Mouse (Mus musculus): ENCODE results near the gene Ptpro.

The Ptpro gene

DNA sequence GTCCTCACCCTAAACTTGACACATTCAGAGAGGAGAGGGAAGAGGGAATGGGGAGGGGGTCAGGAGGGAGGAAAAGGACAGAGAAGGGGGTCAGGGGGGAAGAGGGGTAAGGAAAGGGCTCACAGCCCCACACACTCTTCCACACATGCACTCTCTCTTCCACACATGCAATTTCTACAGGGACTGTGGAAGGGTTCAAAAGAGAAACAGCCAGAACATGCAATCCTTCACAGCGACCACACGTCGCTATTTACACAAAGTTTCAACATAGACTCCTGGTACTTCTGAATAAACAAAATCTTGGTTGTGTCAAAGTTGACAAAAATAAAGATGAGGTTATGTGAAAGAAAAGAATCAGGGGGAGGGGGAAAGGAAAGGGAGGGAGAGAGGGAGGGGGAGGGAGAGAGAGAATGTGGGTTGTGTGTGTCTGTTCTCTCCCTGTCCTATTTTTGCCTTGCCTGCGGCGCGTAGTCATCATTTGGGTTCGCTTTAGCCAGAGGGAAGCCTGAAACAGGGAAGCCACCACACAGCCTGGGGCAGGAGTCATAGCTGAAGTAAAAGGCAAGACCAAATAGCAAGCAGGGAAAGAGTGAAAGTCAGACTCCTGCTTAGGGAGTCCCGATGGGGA, 245.2 kb downstream of the Ptpro start:
- DNase-seq (ENCODE audit: low read depth, low spot score): no peak

DNA sequence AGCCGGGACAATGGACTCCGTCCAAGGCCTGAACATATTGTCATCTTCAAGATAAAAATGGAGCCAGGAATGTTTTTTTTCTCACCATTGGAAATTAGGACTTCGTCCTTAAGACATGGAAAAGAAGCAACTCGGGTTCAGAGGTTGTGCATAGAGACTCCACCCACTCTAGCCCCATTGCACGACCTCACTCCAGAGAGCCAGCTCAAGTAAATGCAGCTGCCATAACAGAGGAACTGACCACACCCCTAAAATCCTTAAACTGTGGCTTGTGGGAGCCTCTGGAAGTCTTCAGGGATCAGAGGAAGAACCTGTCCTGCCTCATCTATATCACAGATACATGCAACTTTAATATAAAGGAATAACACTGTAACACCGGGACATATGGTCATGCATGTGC, 246.7 kb downstream of the Ptpro start:
- peak; percentile 22 for DNase-seq (ENCODE audit: low read depth, low spot score)

DNA sequence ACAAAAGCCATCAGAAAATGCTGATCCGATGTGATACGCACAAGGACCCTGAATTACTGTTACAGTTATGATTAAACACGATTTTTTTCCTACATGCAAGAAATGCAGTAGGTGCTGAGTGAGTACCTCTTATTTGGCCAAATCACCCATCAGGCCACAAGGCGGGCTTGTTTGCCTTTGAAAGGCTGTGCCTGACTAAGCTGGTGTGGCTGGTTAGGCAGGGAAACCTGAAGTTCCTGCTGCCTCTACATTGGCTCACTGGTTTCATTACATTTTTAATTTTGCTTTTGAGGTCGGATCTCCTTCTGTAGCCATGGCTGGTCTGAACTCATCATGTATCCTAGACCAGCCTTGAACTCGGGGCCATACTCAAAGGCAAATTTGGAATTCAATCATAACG, 250.9 kb downstream of the Ptpro start:
- DNase-seq (ENCODE audit: low read depth, low spot score): peak; percentile 19

DNA sequence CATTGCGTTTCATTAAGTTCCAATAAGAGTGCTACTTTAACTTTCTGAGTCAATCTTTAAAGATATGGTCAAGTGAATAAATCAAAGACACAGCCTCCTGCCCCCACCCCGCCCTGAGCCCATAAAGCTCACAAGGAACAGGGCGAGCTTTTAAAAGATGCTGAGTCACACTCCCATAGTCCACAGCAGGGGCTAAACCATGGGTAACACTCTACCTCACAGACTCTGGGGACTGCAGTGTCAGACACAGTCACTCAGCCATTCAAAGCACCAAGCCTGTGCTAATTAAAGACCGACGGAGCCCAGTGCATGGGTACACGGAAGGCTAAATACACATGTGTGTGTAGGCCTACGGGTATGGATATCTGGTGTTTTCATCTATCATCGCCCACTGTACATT, 251.3 kb downstream of the Ptpro start:
- peak; percentile 73 for DNase-seq (ENCODE audit: low read depth, low spot score)

DNA sequence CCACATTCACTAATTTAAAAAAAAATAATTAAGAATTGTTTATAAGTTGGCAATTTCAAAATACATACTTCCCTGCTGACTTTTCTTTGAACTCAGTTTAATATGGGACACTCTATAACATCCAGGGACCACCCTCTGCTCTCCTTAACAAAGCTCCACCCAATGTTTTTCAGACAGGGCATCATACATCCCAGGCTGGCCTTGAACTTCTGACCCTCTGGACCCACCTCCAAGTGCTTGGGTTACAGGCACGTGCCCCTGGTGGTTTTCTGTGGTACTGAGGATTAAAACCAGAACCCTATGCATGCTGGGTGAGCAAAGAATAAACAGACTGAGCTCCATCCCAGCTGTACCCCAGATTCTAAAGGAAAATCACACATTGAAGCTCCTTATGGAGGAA, 251.9 kb downstream of the Ptpro start:
- DNase-seq (ENCODE audit: low read depth, low spot score): peak; percentile 82

DNA sequence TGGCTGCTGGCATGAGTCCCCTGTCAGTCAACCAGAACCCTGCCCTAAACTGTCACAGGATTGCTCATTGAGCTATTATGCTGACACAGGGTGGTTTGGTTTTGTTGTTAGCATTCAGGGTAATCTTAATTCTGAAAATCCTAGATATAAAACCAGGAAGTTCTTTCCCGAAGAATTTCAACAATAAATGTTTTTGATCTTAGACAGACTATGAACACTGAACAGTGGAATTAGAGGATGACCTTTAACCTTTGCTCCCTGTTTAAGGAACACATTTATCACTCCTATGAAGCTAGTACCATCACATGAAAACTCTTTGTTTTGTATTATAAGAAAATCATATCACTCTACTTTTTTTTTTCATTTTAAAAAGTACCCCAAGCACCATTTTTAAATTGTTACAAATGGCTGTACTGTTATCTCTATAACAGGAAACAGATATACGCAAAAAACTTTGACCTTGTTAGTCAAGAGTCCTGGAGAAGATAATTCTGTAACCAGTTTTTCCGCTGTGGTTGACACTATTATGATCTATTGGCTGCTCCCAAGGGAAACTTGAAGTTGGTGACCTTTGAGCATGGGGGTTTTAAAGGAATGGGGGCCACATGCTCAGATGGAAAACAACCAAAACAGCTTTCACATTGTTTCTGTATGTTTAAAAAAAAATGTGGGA, 253.6 kb downstream of the Ptpro start:
- no peak for DNase-seq (ENCODE audit: low read depth, low spot score)

DNA sequence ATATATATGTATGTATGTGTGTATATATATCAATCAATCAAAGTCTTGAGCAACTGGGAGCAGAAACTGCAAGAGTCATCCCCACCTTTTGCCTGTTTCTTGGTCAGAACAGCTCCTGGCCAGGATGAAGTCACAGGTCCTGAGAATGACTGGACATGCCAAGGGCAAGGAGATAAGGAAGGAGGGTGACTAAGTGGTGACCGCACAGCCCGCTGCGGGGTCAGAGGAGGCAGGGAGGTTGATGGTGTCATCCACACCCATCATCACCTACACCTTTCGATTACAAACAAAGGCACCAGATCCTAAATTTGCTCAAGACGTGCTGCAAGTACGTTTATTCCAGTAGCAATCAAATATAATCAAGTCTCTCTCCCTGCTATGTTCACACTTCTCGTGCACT, 254.4 kb downstream of the Ptpro start:
- DNase-seq (ENCODE audit: low read depth, low spot score): no peak

DNA sequence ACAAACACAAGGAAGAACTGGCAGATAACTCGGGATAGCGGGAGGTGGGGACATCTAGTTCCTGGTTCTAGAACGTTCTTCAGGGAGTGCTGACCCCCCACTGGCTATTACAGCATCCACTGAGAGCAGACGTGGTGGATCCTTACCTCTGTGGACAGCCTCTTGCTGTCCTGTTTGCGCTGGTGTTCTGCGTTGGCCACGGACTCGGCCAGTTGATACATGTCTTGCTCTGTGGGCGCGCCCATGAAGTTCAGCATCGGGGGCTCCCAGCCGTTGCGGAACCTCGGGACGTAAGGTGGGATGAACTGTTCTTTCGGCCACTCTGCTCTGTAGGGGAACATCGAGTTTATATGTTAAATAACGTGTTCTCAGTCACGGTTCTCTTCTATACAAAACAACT, 256.8 kb downstream of the Ptpro start:
- no peak for DNase-seq (ENCODE audit: low read depth, low spot score)

DNA sequence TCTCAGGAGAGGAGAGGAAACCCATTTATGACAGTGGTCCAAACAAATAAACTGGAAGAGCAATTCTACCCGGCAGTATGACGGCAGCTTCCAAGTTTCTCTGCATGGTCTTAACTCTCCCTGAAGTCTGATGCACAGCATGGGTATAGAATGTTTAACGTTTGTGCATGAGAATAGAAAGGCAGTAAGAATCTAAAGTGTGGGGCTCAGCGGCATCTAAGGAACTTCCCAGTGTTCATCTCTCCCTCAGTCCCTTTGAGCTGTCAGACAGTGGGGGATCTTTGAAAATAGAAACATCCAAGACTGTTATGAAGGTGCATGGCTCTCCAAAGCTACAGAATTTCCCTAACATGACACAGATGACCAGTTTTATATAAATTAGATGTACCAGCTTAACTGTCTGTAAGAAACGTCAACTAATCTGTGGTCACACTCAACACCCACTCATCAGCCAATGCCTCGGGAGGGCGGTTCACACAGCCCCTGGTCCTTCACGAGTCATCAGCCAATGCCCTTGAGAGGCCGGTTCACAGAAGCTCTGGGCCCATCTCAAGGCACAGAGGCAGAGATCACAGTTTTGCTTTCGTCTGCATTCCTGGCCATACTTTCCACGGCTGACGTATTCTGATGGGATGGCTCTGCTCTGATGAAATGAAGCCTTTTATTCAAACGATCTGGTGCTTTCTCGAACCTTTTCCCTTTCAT, 257.4 kb downstream of the Ptpro start:
- DNase-seq (ENCODE audit: low read depth, low spot score): no peak

DNA sequence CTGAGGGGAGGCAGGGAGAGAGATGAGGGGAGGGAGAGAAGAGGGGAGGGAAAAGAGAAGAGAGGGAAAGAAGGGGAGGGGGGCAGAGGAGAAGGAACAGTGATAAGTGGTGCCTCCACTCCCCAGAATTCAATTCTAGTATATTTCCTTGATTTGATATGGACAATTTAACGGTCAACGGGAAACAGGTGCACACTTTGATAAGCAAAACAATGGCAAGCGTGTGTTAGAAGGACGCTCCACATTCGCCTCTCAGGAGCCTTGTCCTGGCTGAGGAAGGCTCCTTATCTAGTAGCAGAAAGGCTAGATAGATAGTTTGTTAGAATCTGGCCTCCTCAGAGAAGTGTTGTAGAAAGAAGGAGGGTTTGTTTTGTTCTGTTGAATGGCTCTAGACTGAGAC, 260.6 kb downstream of the Ptpro start:
- no peak for DNase-seq (ENCODE audit: low read depth, low spot score)
